In genomic region chr7:25301063-25301462, GRCm38 (mm10) we compare ENCODE assay signal across 10 mouse cellular contexts. TPM values are rescaled to one million over a fixed set of nuclear protein-coding genes. Genes with fewer than 3 reads are reported as not detected.
DNase-seq lines count a peak whose midpoint lies in the region; ATAC-seq lines count a peak whose summit lies in the region.
"Had no signal": no experiment of that assay in that cellular context is flagged by ENCODE, and none has a peak within 500 bp of the region (broad histone marks: within the 10 kb centered on the region; RNA-seq: fewer than 3 reads in every experiment).

TSS of gene Prr19 (plus strand) at chr7:25301411.

- H3K9ac ChIP-seq in embryonic facial prominence, embryonic 12.5 days: no peak within 1 kb of the TSS
- H3K9ac ChIP-seq in intestine, embryonic 15.5 days: no peak within 1 kb of the TSS
- H3K9ac ChIP-seq: heart, embryonic 15.5 days; lung, embryonic 15.5 days had no signal

- H3K9me3 ChIP-seq in embryonic facial prominence, embryonic 12.5 days: no peaks in the 10 kb centered on the region
- H3K9me3 ChIP-seq in intestine, embryonic 15.5 days: no peaks in the 10 kb centered on the region
- H3K9me3 ChIP-seq: heart, embryonic 15.5 days; lung, embryonic 15.5 days had no signal

- no peak within 1 kb of the TSS for H3K4me3 ChIP-seq in embryonic facial prominence, embryonic 12.5 days
- no peak within 1 kb of the TSS for H3K4me3 ChIP-seq in intestine, embryonic 15.5 days (replicated peaks)
- H3K4me3 ChIP-seq: heart, embryonic 15.5 days; lung, embryonic 15.5 days had no signal

- peaks cover 20% of the 10 kb centered on the region for H3K4me1 ChIP-seq in embryonic facial prominence, embryonic 12.5 days
- H3K4me1 ChIP-seq in intestine, embryonic 15.5 days (replicated peaks): peaks cover 6% of the 10 kb centered on the region; the same call in 1 of the 2 replicates

- H3K27me3 ChIP-seq in embryonic facial prominence, embryonic 12.5 days: peaks cover 7% of the 10 kb centered on the region; the same call in 1 of the 2 replicates
- peaks cover 4% of the 10 kb centered on the region; the same call in 1 of the 2 replicates for H3K27me3 ChIP-seq in intestine, embryonic 15.5 days (replicated peaks)

- ATAC-seq in embryonic facial prominence, embryonic 12.5 days (ENCODE audit: insufficient number of reproducible peaks, insufficient read depth, low FRiP score, low TSS enrichment): no peak
- peak; percentile 12; the same call in 1 of the 2 replicates for ATAC-seq in megakaryocyte progenitor cell, adult 5-6 weeks (replicated peaks; ENCODE audit: poor library complexity)
- ATAC-seq in intestine, embryonic 15.5 days: no peak

- DNase-seq in thymus, postnatal 4 days: peak; percentile 34
- DNase-seq in thymus, postnatal 0 days (ENCODE audit: low spot score): no peak
- no peak for DNase-seq in right cerebral cortex, postnatal 4 days
- no peak for DNase-seq in kidney, postnatal 36 days
- DNase-seq: spleen, adult 18-20 months had no signal

- no peak within 1 kb of the TSS for H3K27ac ChIP-seq in embryonic facial prominence, embryonic 12.5 days
- H3K27ac ChIP-seq in intestine, embryonic 15.5 days: no peak within 1 kb of the TSS
- H3K27ac ChIP-seq: heart, embryonic 15.5 days; lung, embryonic 15.5 days had no signal

- 47% methylated on average over 19 of the region's 19 CpGs for WGBS in embryonic facial prominence, embryonic 12.5 days
- 57% methylated on average over 19 of the region's 19 CpGs for WGBS in intestine, embryonic 15.5 days

- H3K36me3 ChIP-seq in embryonic facial prominence, embryonic 12.5 days: peaks cover under 1% of the 10 kb centered on the region; the same call in 1 of the 2 replicates
- 0 out of 2 replicates have a peak, but pooled peaks cover 2% of the 10 kb centered on the region for H3K36me3 ChIP-seq in intestine, embryonic 15.5 days
- H3K36me3 ChIP-seq: heart, embryonic 15.5 days; lung, embryonic 15.5 days had no signal

- 0 out of 2 replicates have a peak within 1 kb of the TSS, but pooled peaks have one; percentile 9 for H3K4me2 ChIP-seq in embryonic facial prominence, embryonic 12.5 days (replicated peaks)
- H3K4me2 ChIP-seq in intestine, embryonic 15.5 days (replicated peaks): no peak within 1 kb of the TSS
- H3K4me2 ChIP-seq: heart, embryonic 15.5 days; lung, embryonic 15.5 days had no signal

RNA-seq across cellular contexts. Expression of gene Prr19, which starts in this region (rescaled TPM):
- 0.22 and 0.23 TPM in 2 replicates for polyA plus RNA-seq in thymus, postnatal 0 days (2015; fragmentation: Nextera tagmentation; extraction: Ambion mirVana)
- polyA plus RNA-seq in embryonic facial prominence, embryonic 12.5 days (2016; fragmentation: Nextera tagmentation; extraction: Ambion mirVana): 1.0 and 1.9 TPM in 2 replicates
- not detected in 2 replicates for total RNA-seq in megakaryocyte progenitor cell, adult 5-6 weeks (2015)
- not detected in 2 replicates for total RNA-seq in megakaryocyte progenitor cell, adult 5-6 weeks (2017)
- polyA plus RNA-seq in intestine, embryonic 15.5 days (2015; fragmentation: Nextera tagmentation; extraction: Ambion mirVana): 0.41 and 0.71 TPM in 2 replicates

Comparison
In these comparisons a context has a peak if more than half of its experiments do, and no peak if none do; other contexts are left out.
1. Peak in ATAC-seq in megakaryocyte progenitor cell, adult 5-6 weeks; RNA of the gene not detected or under 1 TPM.